Mouse (Mus musculus) thymus, adult 2 months (tissue): Measurements from ENCODE around the gene Eif4e. TPM values are rescaled to one million over a fixed set of nuclear protein-coding genes. Genes with fewer than 3 reads are reported as not detected.

ENCODE experiments used
- DNase-seq: peaks from one replicate; pipeline ENCODE4 v3.0.0; 2021
- H3K27ac ChIP-seq: fragments of 200-500 bp; 2 replicates; pipeline ENCODE4 v1.5.1; 2012; ENCODE audit warnings: low read length, control low read depth; ENCODE audit not compliant: control insufficient read depth, insufficient read depth
- H3K27me3 ChIP-seq: fragments of 200-500 bp; 2 replicates; pipeline ENCODE4 v1.6.1; 2012; ENCODE audit warnings: mild to moderate bottlenecking, low read length, moderate library complexity, mixed read lengths; ENCODE audit not compliant: control insufficient read depth, insufficient read depth
- H3K36me3 ChIP-seq: fragments of 200-500 bp; 2 replicates; pipeline ENCODE4 v1.6.1; 2012; ENCODE audit warnings: mild to moderate bottlenecking, low read length, moderate library complexity; ENCODE audit not compliant: control insufficient read depth, insufficient read depth
- H3K4me1 ChIP-seq: fragments of 200-500 bp; replicated peaks from 2 replicates; pipeline ENCODE4 v1.6.1; 2012; ENCODE audit warnings: low read length; ENCODE audit not compliant: control insufficient read depth, insufficient read depth
- H3K4me3 ChIP-seq: fragments of 200-500 bp; 2 replicates; pipeline ENCODE4 v1.5.1; 2012; ENCODE audit warnings: mild to moderate bottlenecking, low read length, control low read depth, moderate library complexity; ENCODE audit not compliant: control insufficient read depth, insufficient read depth
- CTCF ChIP-seq: fragments of 200-500 bp; IDR thresholded peaks from 2 replicates; pipeline ENCODE4 v1.5.1; 2012; ENCODE audit warnings: mild to moderate bottlenecking, control low read depth, low read length, moderate library complexity, borderline replicate concordance; ENCODE audit not compliant: control insufficient read depth, poor library complexity, insufficient read depth; ENCODE audit errors: extremely low read depth
- POLR2A ChIP-seq: fragments of 200-500 bp; IDR thresholded peaks from 2 replicates; pipeline ENCODE4 v1.6.1; 2012; ENCODE audit warnings: mild to moderate bottlenecking, low read length, control low read depth, moderate library complexity; ENCODE audit not compliant: control insufficient read depth, poor library complexity, insufficient read depth; ENCODE audit errors: extremely low read depth
- WGBS: fragments of 180-500 bp; shearing (Covaris S2); methylation state at CpG from one replicate; pipeline ENCODE4 v1.1.7; 2018; 5-methylcytosine and 5-hydroxymethylcytosine counted together
- polyA plus RNA-seq: library from polyadenylated mRNA; depleted of rRNA; stranded (reverse); fragments of >200 nt; gene quantifications from 2 replicates; pipeline ENCODE4 v1.2.3, GENCODE M21; 2012

Gene Eif4e
- polyA plus RNA-seq, 1 experiment, result 25.1 TPM

- TF ChIP-seq CTCF (peak; percentile 54; the same call in 1 of the 2 replicates), POLR2A (peak; percentile 67)
- Histone ChIP-seq H3K27me3 (no peaks in the 10 kb centered on the region), H3K36me3 (no peaks in the 10 kb centered on the region), H3K4me3 (peak within 1 kb of the TSS; percentile 68), H3K27ac (no peak within 1 kb of the TSS), H3K4me1 (no peaks in the 10 kb centered on the region; the same call in 1 of the 2 replicates)
- under 1% methylated on average over 58 of the region's 65 CpGs for WGBS
- peak; percentile 98 for DNase-seq
These were observed 36.5 kb upstream of the Eif4e start, which contains the start of gene Metap1 for GRCm38 (mm10) chr3:138489327-138490033. TSS of gene Metap1 (minus strand) at chr3:138489515.

GRCm38 (mm10) chr3:138490034-138490337 lies 36.0 kb upstream of the Eif4e start:
- 17% methylated on average over 6 of the region's 6 CpGs for WGBS
- no peak overlapping the region for H3K27ac ChIP-seq
- no peaks in the 10 kb centered on the region for H3K27me3 ChIP-seq
- H3K4me1 ChIP-seq, result no peaks in the 10 kb centered on the region; the same call in 1 of the 2 replicates
- no peak for DNase-seq
- TF ChIP-seq CTCF (no peak), POLR2A (no peak)
- no peak overlapping the region for H3K4me3 ChIP-seq
- H3K36me3 ChIP-seq, result no peaks in the 10 kb centered on the region

- 52% methylated on average over 3 of the region's 3 CpGs for WGBS
- no peaks in the 10 kb centered on the region for H3K27me3 ChIP-seq
- H3K27ac ChIP-seq, result no peak overlapping the region
- H3K4me3 ChIP-seq, result no peak overlapping the region
- H3K4me1 ChIP-seq, result no peaks in the 10 kb centered on the region
- no peak for DNase-seq
- no peak for TF ChIP-seq POLR2A
- TF ChIP-seq CTCF, result no peak
- no peaks in the 10 kb centered on the region for H3K36me3 ChIP-seq
These were observed 32.3 kb upstream of the Eif4e start for GRCm38 (mm10) chr3:138493668-138494067.

GRCm38 (mm10) chr3:138494565-138494964 lies 31.4 kb upstream of the Eif4e start:
- DNase-seq, result no peak
- Histone ChIP-seq H3K4me3 (no peak overlapping the region), H3K27me3 (no peaks in the 10 kb centered on the region), H3K27ac (no peak overlapping the region), H3K36me3 (no peaks in the 10 kb centered on the region), H3K4me1 (no peaks in the 10 kb centered on the region)
- 59% methylated on average over 1 of the region's 1 CpGs for WGBS
- TF ChIP-seq POLR2A, result no peak
- no peak for TF ChIP-seq CTCF

GRCm38 (mm10) chr3:138495166-138496145 lies 30.5 kb upstream of the Eif4e start:
- Histone ChIP-seq H3K36me3 (no peaks in the 10 kb centered on the region), H3K4me1 (no peaks in the 10 kb centered on the region), H3K27me3 (no peaks in the 10 kb centered on the region), H3K4me3 (no peak overlapping the region), H3K27ac (no peak overlapping the region)
- 63% methylated on average over 11 of the region's 11 CpGs for WGBS
- TF ChIP-seq POLR2A, result no peak
- no peak for TF ChIP-seq CTCF
- no peak for DNase-seq

- 95% methylated on average over 4 of the region's 4 CpGs for WGBS
- H3K36me3 ChIP-seq, result no peaks in the 10 kb centered on the region
- TF ChIP-seq POLR2A, result no peak
- TF ChIP-seq CTCF, result no peak
These were observed 27.2 kb upstream of the Eif4e start for GRCm38 (mm10) chr3:138498731-138499130.

More at GRCm38 (mm10) chr3:138498731-138499130, 27.2 kb upstream of the Eif4e start:
- Histone ChIP-seq H3K27me3 (no peaks in the 10 kb centered on the region), H3K4me1 (no peaks in the 10 kb centered on the region), H3K4me3 (no peak overlapping the region), H3K27ac (no peak overlapping the region)
- no peak for DNase-seq
